Mouse (Mus musculus): ENCODE results near the gene Ppil2. TPM values are rescaled to one million over a fixed set of nuclear protein-coding genes. Genes with fewer than 3 reads are reported as not detected.

The Ppil2 gene
- 108 and 111 TPM in 2 replicates for polyA plus RNA-seq (2012; rRNA removed)

- Histone ChIP-seq H3K4me1 (ENCODE audit: control insufficient read depth, insufficient read depth, low read length) (no peaks in the 10 kb centered on the region; the same call in 1 of the 2 replicates), H3K4me3 (replicated peaks; ENCODE audit: insufficient read depth, low read depth, low read length) (peak within 1 kb of the TSS; percentile 66), H3K27me3 (ENCODE audit: control insufficient read depth, insufficient read depth, low read length) (no peaks in the 10 kb centered on the region), H3K27ac (ENCODE audit: insufficient read depth, low read length) (no peak within 1 kb of the TSS)
- WGBS, result 7% methylated on average over 38 of the region's 38 CpGs
- TF ChIP-seq CTCF (IDR thresholded peaks at IDR 0.05; ENCODE audit: borderline replicate concordance, insufficient read depth, low read depth, low read length), result no peak
- TF ChIP-seq POLR2A (IDR thresholded peaks at IDR 0.05; ENCODE audit: borderline replicate concordance, insufficient read depth, low read length), result peak; percentile 98; the same call in 1 of the 2 replicates
- DNase-seq, result peak; percentile 77 to 80
These were observed at the start of gene Ppil2 for GRCm38 (mm10) chr16:17110771-17111743. Gene Ppil2 (minus strand): TSS chr16:17111257.

DNA sequence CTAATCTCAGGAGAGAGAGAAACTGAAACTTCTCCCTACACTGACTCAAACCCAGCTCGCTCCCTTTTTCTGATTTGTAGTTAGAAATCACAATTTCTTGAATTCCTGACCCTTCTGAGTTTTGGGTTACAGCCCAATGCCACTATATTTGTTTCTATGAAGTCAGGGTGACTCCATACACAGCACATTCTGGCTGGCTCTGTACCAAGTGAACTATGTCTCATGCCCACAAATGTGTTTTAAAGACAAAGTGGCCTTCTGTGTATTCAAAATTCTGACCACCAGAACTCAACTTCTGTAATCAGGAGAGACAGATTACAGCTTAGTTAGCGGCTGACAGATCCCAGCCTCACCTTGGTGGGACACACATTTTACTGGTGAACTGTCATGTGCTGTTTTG, 43.3 kb upstream of the Ppil2 start:
- no peaks in the 10 kb centered on the region for H3K27me3 ChIP-seq (ENCODE audit: control insufficient read depth, insufficient read depth, low read length)
- no peak overlapping the region for H3K27ac ChIP-seq (ENCODE audit: insufficient read depth, low read length)
- no peak for TF ChIP-seq CTCF (IDR thresholded peaks at IDR 0.05; ENCODE audit: borderline replicate concordance, insufficient read depth, low read depth, low read length)
- TF ChIP-seq POLR2A (IDR thresholded peaks at IDR 0.05; ENCODE audit: borderline replicate concordance, insufficient read depth, low read length), result no peak
- no peak for DNase-seq
- WGBS, result 96% methylated on average over 2 of the region's 2 CpGs
- no peak overlapping the region for H3K4me3 ChIP-seq (replicated peaks; ENCODE audit: insufficient read depth, low read depth, low read length)
- H3K4me1 ChIP-seq (ENCODE audit: control insufficient read depth, insufficient read depth, low read length), result no peaks in the 10 kb centered on the region

- Histone ChIP-seq H3K4me1 (ENCODE audit: control insufficient read depth, insufficient read depth, low read length) (peaks cover 5% of the 10 kb centered on the region; the same call in 1 of the 2 replicates), H3K27ac (ENCODE audit: insufficient read depth, low read length) (no peak overlapping the region), H3K4me3 (replicated peaks; ENCODE audit: insufficient read depth, low read depth, low read length) (no peak overlapping the region), H3K27me3 (ENCODE audit: control insufficient read depth, insufficient read depth, low read length) (no peaks in the 10 kb centered on the region)
- no peak for DNase-seq
- no peak for TF ChIP-seq CTCF (IDR thresholded peaks at IDR 0.05; ENCODE audit: borderline replicate concordance, insufficient read depth, low read depth, low read length)
- no peak for TF ChIP-seq POLR2A (IDR thresholded peaks at IDR 0.05; ENCODE audit: borderline replicate concordance, insufficient read depth, low read length)
- WGBS, result 94% methylated on average over 4 of the region's 4 CpGs
These were observed 40.8 kb upstream of the Ppil2 start for GRCm38 (mm10) chr16:17151874-17152273.

DNA sequence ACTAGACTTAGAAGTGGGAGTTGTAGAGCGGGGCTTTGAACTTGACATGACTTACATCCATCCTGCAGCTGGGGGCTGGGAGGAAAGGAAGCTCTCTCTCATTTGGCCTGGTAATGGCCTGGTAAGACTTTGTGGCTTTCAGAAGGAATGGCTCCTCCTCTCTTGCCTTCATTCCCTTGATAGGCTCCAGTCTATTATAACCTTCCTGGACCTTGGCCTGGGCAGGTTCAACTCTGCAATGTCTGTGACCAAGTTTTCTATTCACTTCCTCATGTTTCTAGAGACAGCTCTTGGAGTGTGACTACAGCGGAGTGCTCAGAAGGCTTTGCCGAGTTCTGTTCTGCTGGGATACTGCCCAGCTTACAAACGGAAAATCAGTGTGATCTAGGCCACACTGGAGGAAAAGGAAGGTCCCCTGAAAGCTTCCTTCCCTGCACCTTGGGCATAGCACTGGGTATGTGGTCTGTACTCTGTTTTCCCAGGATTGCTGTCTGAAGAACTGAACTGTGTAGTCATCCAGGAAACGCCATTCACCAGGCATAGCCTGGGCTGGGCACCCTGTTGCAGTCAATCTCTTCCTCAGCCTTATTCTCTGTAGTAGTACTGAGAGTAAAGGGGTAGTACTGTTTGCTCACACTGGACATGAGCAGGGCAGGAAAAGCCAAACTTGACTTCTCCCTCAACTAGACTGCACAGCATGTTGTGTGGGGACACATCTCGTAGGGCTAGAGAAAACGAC, 39.6 kb upstream of the Ppil2 start:
- peaks cover 5% of the 10 kb centered on the region; the same call in 1 of the 2 replicates for H3K4me1 ChIP-seq (ENCODE audit: control insufficient read depth, insufficient read depth, low read length)
- no peak for TF ChIP-seq CTCF (IDR thresholded peaks at IDR 0.05; ENCODE audit: borderline replicate concordance, insufficient read depth, low read depth, low read length)
- TF ChIP-seq POLR2A (IDR thresholded peaks at IDR 0.05; ENCODE audit: borderline replicate concordance, insufficient read depth, low read length), result no peak
- DNase-seq, result no peak
- no peaks in the 10 kb centered on the region for H3K27me3 ChIP-seq (ENCODE audit: control insufficient read depth, insufficient read depth, low read length)
- H3K4me3 ChIP-seq (replicated peaks; ENCODE audit: insufficient read depth, low read depth, low read length), result no peak overlapping the region
- H3K27ac ChIP-seq (ENCODE audit: insufficient read depth, low read length), result no peak overlapping the region
- 82% methylated on average over 7 of the region's 7 CpGs for WGBS

DNA sequence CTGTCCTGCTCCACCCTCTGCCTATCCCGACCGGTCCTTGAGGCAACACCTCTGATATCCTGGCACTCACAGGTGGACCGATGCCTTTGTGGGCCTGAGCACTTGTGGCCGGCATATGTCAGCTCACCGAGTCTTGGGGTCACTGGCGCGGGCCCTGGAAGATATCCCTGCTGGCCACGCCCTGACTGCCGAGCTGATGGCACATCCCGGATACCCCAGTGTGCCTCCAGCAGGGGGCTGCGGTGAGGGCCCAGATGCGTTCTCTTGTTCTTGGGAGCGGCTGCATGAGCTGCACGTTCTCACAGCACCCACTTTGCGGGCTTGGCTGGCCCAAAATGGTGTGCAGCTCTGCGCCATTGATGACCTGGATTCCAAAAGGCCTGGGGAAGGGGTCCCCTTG, 37.0 kb upstream of the Ppil2 start:
- WGBS, result 37% methylated on average over 16 of the region's 16 CpGs
- H3K4me3 ChIP-seq (replicated peaks; ENCODE audit: insufficient read depth, low read depth, low read length), result no peak overlapping the region
- TF ChIP-seq POLR2A (IDR thresholded peaks at IDR 0.05; ENCODE audit: borderline replicate concordance, insufficient read depth, low read length) (no peak), CTCF (IDR thresholded peaks at IDR 0.05; ENCODE audit: borderline replicate concordance, insufficient read depth, low read depth, low read length) (no peak)
- H3K4me1 ChIP-seq (ENCODE audit: control insufficient read depth, insufficient read depth, low read length), result peaks cover 5% of the 10 kb centered on the region; the same call in 1 of the 2 replicates
- DNase-seq, result peak; percentile 18 to 23
- H3K27ac ChIP-seq (ENCODE audit: insufficient read depth, low read length), result no peak overlapping the region
- no peaks in the 10 kb centered on the region for H3K27me3 ChIP-seq (ENCODE audit: control insufficient read depth, insufficient read depth, low read length)

DNA sequence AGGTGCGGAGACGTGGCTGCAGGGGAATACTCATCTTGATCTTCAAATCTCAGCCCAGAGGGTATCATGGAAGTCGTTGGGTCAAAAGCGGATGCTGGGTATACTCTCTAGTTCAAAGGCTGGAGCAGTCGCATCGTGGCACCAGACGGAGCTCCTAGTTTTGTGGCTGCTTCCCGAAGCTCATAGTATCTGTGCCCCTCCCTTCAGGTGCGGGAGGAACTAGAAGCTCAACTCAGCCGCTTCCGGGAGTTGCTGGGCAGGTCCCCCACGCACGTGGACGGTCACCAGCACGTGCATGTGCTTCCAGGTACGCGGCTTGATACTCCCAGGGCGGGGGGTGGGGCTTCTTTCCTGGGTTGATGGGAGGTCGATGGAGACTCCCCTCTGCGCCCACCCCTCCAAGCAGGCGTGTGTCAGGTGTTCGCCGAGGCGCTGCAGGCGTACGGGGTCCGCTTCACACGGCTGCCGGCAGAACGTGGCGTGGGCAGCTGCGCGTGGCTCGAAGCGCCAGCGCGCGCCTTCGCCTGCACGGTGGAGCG, 36.4 kb upstream of the Ppil2 start:
- Histone ChIP-seq H3K4me3 (replicated peaks; ENCODE audit: insufficient read depth, low read depth, low read length) (peak overlapping the region; percentile 84), H3K27ac (ENCODE audit: insufficient read depth, low read length) (no peak overlapping the region), H3K27me3 (ENCODE audit: control insufficient read depth, insufficient read depth, low read length) (no peaks in the 10 kb centered on the region), H3K4me1 (ENCODE audit: control insufficient read depth, insufficient read depth, low read length) (peaks cover 5% of the 10 kb centered on the region; the same call in 1 of the 2 replicates)
- WGBS, result 1% methylated on average over 40 of the region's 41 CpGs
- peak in 1 of 2 experiments; percentile 30 for DNase-seq
- TF ChIP-seq POLR2A (IDR thresholded peaks at IDR 0.05; ENCODE audit: borderline replicate concordance, insufficient read depth, low read length) (no peak), CTCF (IDR thresholded peaks at IDR 0.05; ENCODE audit: borderline replicate concordance, insufficient read depth, low read depth, low read length) (no peak)

- TF ChIP-seq CTCF (IDR thresholded peaks at IDR 0.05; ENCODE audit: borderline replicate concordance, insufficient read depth, low read depth, low read length) (peak; percentile 49; the same call in 1 of the 2 replicates), POLR2A (IDR thresholded peaks at IDR 0.05; ENCODE audit: borderline replicate concordance, insufficient read depth, low read length) (peak; percentile 30; the same call in 1 of the 2 replicates)
- WGBS, result under 1% methylated on average over 34 of the region's 34 CpGs
- DNase-seq, result peak; percentile 86
- peak within 1 kb of the TSS; percentile 84 for H3K4me3 ChIP-seq (replicated peaks; ENCODE audit: insufficient read depth, low read depth, low read length)
- H3K4me1 ChIP-seq (ENCODE audit: control insufficient read depth, insufficient read depth, low read length), result peaks cover 5% of the 10 kb centered on the region; the same call in 1 of the 2 replicates
- H3K27ac ChIP-seq (ENCODE audit: insufficient read depth, low read length), result no peak within 1 kb of the TSS
- no peaks in the 10 kb centered on the region for H3K27me3 ChIP-seq (ENCODE audit: control insufficient read depth, insufficient read depth, low read length)
These were observed 35.7 kb upstream of the Ppil2 start, which contains the start of gene Ccdc116 for GRCm38 (mm10) chr16:17146772-17147235. Gene Ccdc116 (minus strand): TSS chr16:17147229.

All from cerebellum, adult 2 months (tissue).